In genomic region chr12:5340151-5340603, GRCm38 (mm10) we compare ENCODE assay signal across 24 mouse cellular contexts. TPM values are rescaled to one million over a fixed set of nuclear protein-coding genes. Genes with fewer than 3 reads are reported as not detected.
DNase-seq lines count a peak whose midpoint lies in the region; TF ChIP-seq lines count a peak whose summit lies in the region.
"Had no signal": no experiment of that assay in that cellular context is flagged by ENCODE, and none has a peak within 500 bp of the region (broad histone marks: within the 10 kb centered on the region; RNA-seq: fewer than 3 reads in every experiment).

No protein-coding gene starts in this region.

- H3K4me3 ChIP-seq in layer of hippocampus, adult 2 months: no peak overlapping the region
- H3K4me3 ChIP-seq: embryonic facial prominence, embryonic 15.5 days; heart, adult 2 months; heart, embryonic 12.5 days; limb, embryonic 12.5 days; liver, embryonic 15.5 days; neural tube, embryonic 15.5 days had no signal

- no peak for TF ChIP-seq CTCF in layer of hippocampus, adult 2 months (conservative IDR thresholded peaks at IDR 0.05)

- peak; percentile 46 to 51 for DNase-seq in frontal cortex, postnatal 36 days (ENCODE audit: low spot score in 2 of 2)
- no peak for DNase-seq in frontal cortex, postnatal 10 days (ENCODE audit: low spot score in 2 of 2)
- DNase-seq in layer of hippocampus, adult 2 months (ENCODE audit: low spot score in 2 of 2): peak; percentile 35 to 64
- DNase-seq in layer of hippocampus, postnatal 10 days (ENCODE audit: low spot score in 2 of 2): no peak
- DNase-seq in brain, adult 2 months (ENCODE audit: low read depth, low spot score): peak; percentile 65
- peak; percentile 33 for DNase-seq in gonadal fat pad, adult 2 months (ENCODE audit: low read depth)
- DNase-seq in urinary bladder, postnatal 4 days (ENCODE audit: low spot score in 2 of 2): no peak
- DNase-seq: adrenal gland, postnatal 14 days; cerebellum, adult 11-12 months; cerebellum, adult 9-11 months; gastrocnemius, postnatal 25 days; heart, adult 2 months; kidney, adult 2 months; kidney, postnatal 36 days; lung, embryonic 14.5 days; lung, postnatal 14 days; midbrain, embryonic 14.5 days had no signal

- H3K27ac ChIP-seq in layer of hippocampus, adult 2 months: peak overlapping the region; percentile 68; the same call in 1 of the 2 replicates
- H3K27ac ChIP-seq: embryonic facial prominence, embryonic 15.5 days; heart, adult 2 months; limb, embryonic 12.5 days; liver, embryonic 15.5 days; neural tube, embryonic 15.5 days had no signal

RNA-seq across cellular contexts. Expression of gene Klhl29, which starts 35.3 kb away (rescaled TPM):
- 10 to 100 TPM; 38.9 to 40.9 TPM for total RNA-seq in layer of hippocampus, adult 2 months (2021)
- 10 to 100 TPM; 27.1 to 27.5 TPM for total RNA-seq in layer of hippocampus, postnatal 10 days (2021)
- polyA plus RNA-seq in gonadal fat pad, adult 2 months (2012; rRNA removed): 4.6 and 5.3 TPM in 2 replicates
- total RNA-seq: hematopoietic stem cell, adult 5-6 weeks; monocyte, adult 5-6 weeks had no signal

Comparison
In these comparisons a context has a peak if more than half of its experiments do, and no peak if none do; other contexts are left out.
1. DNase-seq: peak in frontal cortex, postnatal 36 days (2 of 2), layer of hippocampus, adult 2 months (2 of 2), brain, adult 2 months (single experiment) and gonadal fat pad, adult 2 months (single experiment); none in frontal cortex, postnatal 10 days (0 of 2), layer of hippocampus, postnatal 10 days (0 of 2) and urinary bladder, postnatal 4 days (0 of 2).